Mouse (Mus musculus) brain, embryonic 18.5 days (tissue): ENCODE measurements around the gene Sdr9c7.
A peak's percentile ranks its signal among the peaks of the same experiment; 100 is the strongest.
"Not testable (repeated sequence)": the region's sequence is repeated elsewhere in the genome, so short reads cannot be mapped to it uniquely, and the experiment has no call there.

Experiments
- DNase-seq: peaks from one replicate; pipeline ENCODE4 v3.0.0-alpha.2; 2012; ENCODE audit warnings: low read depth, low spot score

The Sdr9c7 gene

GRCm38 (mm10) chr10:127906138-127906537 is 7.8 kb downstream of the Sdr9c7 start:
- DNase-seq: no peak

DNA sequence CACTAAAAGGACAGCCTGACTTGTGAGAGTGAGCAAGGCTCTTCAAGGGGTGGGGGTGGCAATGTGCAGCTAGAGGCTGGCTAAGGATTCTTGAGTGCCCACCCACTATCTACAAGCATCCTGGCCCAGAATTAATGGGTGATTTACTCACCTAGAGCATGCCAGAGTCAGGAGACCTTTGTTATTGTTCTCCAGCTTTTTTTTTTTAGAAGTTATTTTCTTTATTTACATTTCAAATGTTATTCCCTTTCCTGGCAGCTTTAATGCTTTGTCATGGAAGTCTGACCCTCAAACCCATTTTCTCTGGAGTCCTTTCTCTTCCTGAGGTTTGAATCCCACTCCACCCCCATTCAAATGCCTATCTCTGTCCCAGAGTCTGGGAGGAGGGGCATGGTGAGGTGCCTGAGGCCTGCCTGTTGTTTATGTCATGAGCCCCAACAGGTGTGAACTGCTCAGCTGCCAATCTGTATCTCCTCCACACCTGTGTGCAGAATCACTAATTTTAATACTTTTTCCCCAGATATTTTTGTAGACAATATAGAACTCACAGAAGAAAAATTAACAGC is 9.2 kb downstream of the Sdr9c7 start:
- DNase-seq: no peak

- DNase-seq: no peak
Measured at GRCm38 (mm10) chr10:127915578-127915977, 17.3 kb downstream of the Sdr9c7 start.

GRCm38 (mm10) chr10:127917183-127917582 is 18.9 kb downstream of the Sdr9c7 start:
- not testable (repeated sequence) for DNase-seq

GRCm38 (mm10) chr10:127917651-127918050 is 19.3 kb downstream of the Sdr9c7 start:
- DNase-seq: no peak

- DNase-seq: no peak
Measured at GRCm38 (mm10) chr10:127922241-127922640, 23.9 kb downstream of the Sdr9c7 start.

GRCm38 (mm10) chr10:127923024-127923423 is 24.7 kb downstream of the Sdr9c7 start:
- DNase-seq: no peak

DNA sequence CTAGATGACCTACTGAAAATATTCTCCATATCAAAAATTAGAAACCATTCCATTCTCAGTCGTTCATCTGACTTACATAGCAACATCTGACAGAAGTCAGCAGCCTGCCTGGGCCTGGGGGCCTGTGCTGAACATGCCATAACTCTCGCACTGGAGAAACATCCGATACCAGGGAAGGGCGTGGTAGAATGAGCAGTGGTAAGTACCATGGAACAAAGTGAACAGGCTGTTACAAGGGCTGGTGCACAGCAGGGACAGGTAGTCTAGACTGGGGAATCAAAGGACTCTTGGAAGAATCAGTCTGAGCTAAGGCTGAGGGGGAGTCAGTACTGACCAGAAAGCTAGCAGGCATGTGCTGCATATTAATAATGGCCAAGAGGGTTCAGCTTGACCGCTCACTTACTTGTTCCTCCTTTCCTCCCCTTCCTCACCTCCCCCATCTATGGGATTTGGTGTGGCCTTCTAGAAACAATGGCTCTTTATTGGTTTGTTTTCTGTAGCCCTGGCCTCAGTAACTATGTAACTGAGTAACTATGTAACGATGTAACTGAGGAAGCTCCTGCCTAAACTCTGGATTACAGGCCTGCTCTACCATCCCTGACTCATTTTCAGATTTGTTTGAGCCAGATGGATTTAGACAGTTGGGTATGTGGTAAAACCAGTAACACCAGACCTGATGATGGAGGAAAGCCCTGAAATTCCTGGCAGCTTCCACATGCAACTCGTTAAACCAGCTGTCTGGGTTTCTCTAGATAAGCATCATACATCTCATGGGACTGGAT is 26.5 kb downstream of the Sdr9c7 start:
- DNase-seq: peak; percentile 30

DNA sequence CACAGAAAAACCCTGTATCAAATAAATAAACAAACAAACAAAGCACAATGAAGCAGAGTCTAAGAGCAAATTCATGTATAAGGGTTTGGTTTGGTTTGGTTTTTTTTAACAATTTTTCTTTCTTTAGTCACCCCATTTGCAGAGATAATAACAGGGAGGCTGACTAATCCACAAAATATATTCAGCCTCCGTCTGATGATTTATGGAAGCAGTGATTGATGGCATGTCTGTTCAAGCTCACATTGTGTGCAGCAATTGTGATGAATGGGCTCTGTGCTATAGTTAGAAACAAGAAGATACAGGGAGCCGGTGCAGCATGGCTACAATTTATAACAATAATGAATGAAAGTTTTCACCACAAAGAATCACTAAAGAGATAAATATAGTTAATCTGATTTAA is 29.4 kb downstream of the Sdr9c7 start:
- no peak for DNase-seq

- no peak for DNase-seq
Measured at GRCm38 (mm10) chr10:127932290-127932926, 34.1 kb downstream of the Sdr9c7 start.

DNA sequence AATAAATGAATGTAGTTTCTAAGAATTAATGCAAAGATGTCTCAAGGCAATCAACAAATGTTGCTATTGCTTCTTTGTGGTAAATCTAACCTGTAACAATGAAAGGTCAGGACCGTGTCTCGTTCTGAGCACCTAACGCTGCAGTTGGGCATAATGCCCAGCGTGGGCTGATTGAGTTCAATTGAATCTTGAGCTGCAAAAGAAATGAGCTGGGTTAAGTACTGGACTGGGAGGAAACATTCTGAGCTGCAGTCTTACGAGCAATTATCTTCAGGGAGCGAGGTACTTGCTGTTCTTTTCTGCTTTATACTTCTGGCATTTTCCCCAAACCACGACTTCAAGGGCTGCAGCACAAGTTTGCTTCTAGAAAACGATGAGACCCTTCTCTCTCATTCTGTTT is 38.0 kb downstream of the Sdr9c7 start:
- DNase-seq: no peak

- DNase-seq: no peak
Measured at GRCm38 (mm10) chr10:127936747-127937409, 38.6 kb downstream of the Sdr9c7 start.

DNA sequence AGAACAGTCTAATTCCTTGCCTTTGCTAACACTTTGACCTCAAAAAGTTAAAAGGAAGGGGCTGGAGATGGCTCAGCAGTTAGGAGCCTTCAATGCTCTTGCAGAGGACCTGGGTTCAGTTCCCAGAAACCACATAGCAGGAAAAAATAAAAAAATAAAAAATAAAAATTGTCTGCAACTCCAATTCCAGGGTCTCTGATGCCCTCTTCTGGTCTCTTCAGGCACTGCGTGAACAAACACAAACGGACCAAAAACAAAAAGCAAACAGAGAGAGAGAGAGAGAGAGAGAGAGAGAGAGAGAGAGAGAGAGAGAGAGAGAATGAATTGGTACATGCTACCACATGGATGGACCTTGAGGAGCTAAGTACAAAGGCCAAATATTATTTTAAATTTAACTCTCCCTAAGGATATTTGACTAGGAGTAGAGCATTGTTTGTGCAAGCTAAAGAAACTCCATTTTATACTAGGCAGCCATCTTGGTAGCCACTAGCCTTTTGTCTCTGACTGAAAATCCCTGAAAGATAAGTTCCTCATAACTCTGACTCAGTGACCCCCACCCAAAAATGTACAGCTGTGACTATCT is 39.2 kb downstream of the Sdr9c7 start:
- peak; percentile 32 for DNase-seq

- DNase-seq: not testable (repeated sequence)
Measured at GRCm38 (mm10) chr10:127939667-127940066, 41.3 kb downstream of the Sdr9c7 start.

DNA sequence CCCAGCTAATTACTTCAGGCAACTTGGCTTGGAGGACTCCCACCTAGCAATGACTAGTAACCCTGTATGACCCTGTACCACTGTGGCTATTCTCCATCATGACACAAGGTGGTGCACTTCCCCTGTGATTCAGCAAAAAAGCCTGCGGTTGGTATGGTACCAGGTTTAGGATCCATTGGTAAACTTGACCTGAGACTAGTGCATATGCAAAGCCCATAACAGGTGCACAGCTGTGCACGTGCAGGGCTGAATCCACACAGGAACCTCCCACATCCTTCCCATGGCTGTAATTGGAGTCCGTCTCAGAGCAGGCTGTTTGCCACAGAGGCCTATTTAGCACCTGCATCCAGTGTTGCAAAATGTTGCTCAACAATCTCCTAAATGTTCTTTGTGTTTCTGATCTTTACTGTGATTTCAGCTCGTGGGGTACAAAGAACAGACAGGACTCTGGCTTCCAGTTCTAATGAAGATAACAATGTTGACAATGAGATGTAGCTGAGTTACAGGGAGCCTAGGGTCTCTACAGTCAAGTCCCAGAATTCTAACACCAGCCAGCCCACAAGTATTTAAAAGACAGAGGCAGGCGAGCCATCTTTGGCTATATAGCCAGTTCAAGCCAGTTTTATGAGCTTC is 47.2 kb downstream of the Sdr9c7 start:
- no peak for DNase-seq

DNA sequence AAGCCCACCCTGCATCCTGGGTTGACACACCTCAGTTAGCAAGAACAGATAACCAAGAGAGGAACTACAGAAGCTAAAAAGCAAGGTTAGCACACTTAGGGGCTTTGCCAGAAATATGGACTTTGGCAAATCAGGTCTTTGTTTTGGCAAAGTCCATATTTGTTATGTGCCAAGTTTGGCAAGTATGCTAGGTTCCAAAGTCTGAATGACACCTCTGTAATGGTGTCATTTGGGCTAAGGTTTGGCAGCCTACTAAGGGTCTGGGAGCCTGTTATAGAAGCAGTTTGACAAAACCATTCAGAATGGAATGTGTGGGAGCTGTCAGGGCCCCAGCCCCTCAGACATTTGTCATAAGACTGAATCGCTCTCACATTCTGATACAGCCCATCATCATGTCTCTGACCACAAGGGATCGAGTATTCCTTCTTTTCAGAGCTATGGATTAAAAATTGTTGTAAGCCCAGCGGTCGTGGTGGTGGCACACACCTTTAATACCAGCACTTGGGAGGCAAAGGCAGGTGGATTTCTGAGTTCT is 51.3 kb downstream of the Sdr9c7 start:
- no peak for DNase-seq

GRCm38 (mm10) chr10:127951390-127951789 is 53.1 kb downstream of the Sdr9c7 start:
- DNase-seq: no peak

DNA sequence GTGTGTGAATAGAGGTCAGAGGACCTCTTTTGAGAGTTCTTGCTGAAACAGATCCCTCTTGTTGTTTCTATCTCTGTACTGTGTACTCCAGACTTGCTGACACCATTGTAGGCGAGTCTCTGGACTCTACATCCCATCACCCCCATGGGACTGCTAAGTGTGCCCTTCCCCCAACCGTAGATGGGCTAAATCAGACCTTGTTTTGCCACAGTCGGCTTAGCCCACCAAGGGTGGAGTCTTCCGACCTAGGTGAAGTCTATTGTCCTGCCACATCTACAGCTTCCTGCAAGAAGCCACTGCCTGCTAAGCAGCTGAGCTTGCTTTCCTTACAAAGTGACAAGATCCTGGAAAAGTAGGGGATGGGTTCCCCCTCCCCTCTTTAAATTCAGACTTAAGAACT is 53.5 kb downstream of the Sdr9c7 start:
- DNase-seq: no peak

- DNase-seq: no peak
Measured at GRCm38 (mm10) chr10:127955034-127955433, 56.7 kb downstream of the Sdr9c7 start.

DNA sequence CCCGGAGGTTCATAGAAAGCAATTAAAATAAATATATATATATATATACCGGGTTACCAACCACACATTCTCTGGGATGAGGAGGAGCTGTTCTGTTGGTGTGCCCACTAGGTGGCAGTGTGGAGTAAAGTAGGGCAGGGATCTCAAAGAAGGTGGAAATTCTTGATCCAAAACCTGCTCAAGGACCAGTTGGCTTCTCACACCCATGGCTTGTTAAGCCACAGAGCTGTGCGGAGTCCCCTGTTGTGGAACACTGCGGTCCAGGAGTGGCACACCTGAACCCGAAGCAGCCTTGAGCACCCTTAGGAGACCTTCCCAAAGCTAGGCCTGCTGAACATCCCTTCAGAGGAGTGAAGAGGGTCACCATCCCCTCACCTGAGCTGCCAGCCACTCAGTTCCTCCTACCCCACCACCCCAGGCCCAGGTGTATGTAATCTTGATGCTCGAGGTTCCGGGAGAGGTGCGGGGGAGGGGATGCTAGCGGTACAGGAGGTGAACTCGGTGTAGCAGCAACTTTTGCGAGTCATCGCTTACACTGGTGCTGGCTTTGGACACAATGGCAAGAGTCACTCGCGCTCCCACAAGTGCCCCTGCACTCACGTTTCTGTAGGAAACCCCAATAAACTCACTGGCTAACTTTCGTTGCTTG is 58.0 kb downstream of the Sdr9c7 start:
- DNase-seq: no peak
